Mouse (Mus musculus): Measurements from ENCODE around the gene Sec14l2. TPM values are rescaled to one million over a fixed set of nuclear protein-coding genes. Genes with fewer than 3 reads are reported as not detected.

Gene Sec14l2
- polyA plus RNA-seq, 1 experiment from 2014 or later = 1.7 TPM

GRCm38 (mm10) chr11:4048438-4048837 lies 74.8 kb downstream of the Sec14l2 start:
- 90% methylated on average over 6 of the region's 6 CpGs for WGBS
- no peaks in the 10 kb centered on the region for H3K9me3 ChIP-seq (ENCODE audit: control insufficient read depth, low read length)
- H3K9ac ChIP-seq (ENCODE audit: low read depth, low read length) = no peak overlapping the region
- no peak for ATAC-seq
- no peaks in the 10 kb centered on the region for H3K27me3 ChIP-seq (replicated peaks; ENCODE audit: control insufficient read depth, insufficient read depth, low read length)
- no peak overlapping the region for H3K4me2 ChIP-seq (ENCODE audit: low read depth, low read length)
- no peak overlapping the region for H3K4me3 ChIP-seq (ENCODE audit: low read length)
- H3K27ac ChIP-seq (ENCODE audit: low read length) = no peak overlapping the region
- H3K4me1 ChIP-seq (ENCODE audit: control insufficient read depth, insufficient read depth, low read length) = no peaks in the 10 kb centered on the region
- no peaks in the 10 kb centered on the region for H3K36me3 ChIP-seq (ENCODE audit: control insufficient read depth, insufficient read depth, low read length)

GRCm38 (mm10) chr11:4047766-4048165 lies 75.4 kb downstream of the Sec14l2 start:
- Histone ChIP-seq H3K27ac (ENCODE audit: low read length) (no peak overlapping the region), H3K36me3 (ENCODE audit: control insufficient read depth, insufficient read depth, low read length) (no peaks in the 10 kb centered on the region), H3K4me1 (ENCODE audit: control insufficient read depth, insufficient read depth, low read length) (no peaks in the 10 kb centered on the region), H3K9ac (ENCODE audit: low read depth, low read length) (no peak overlapping the region), H3K4me2 (ENCODE audit: low read depth, low read length) (no peak overlapping the region), H3K9me3 (ENCODE audit: control insufficient read depth, low read length) (no peaks in the 10 kb centered on the region), H3K4me3 (ENCODE audit: low read length) (no peak overlapping the region), H3K27me3 (replicated peaks; ENCODE audit: control insufficient read depth, insufficient read depth, low read length) (no peaks in the 10 kb centered on the region)
- 92% methylated on average over 2 of the region's 2 CpGs for WGBS
- no peak for ATAC-seq

Small RNA genes within 50 kb of the gene (microRNA-seq; reads per million reads assigned to microRNA genes)
- gene Mir3060 = 1.6 reads per million

Other genes starting within 250 kb of the Sec14l2 start
- 0.37 and 0.39 TPM in 2 replicates for gene 4921536K21Rik, start 228.3 kb downstream of the Sec14l2 start, polyA plus RNA-seq (2015; fragmentation: Nextera tagmentation; extraction: Ambion mirVana)
- 5.2 and 5.6 TPM in 2 replicates for gene Dusp18, start 228.2 kb downstream of the Sec14l2 start, polyA plus RNA-seq (2015; fragmentation: Nextera tagmentation; extraction: Ambion mirVana)
- 2.9 and 3.1 TPM in 2 replicates for gene Slc35e4, start 208.8 kb downstream of the Sec14l2 start, polyA plus RNA-seq (2015; fragmentation: Nextera tagmentation; extraction: Ambion mirVana)
- 95.3 and 122 TPM in 2 replicates for gene Tcn2, start 191.3 kb downstream of the Sec14l2 start, polyA plus RNA-seq (2015; fragmentation: Nextera tagmentation; extraction: Ambion mirVana)
- gene Pes1, start 159.4 kb downstream of the Sec14l2 start, polyA plus RNA-seq (2015; fragmentation: Nextera tagmentation; extraction: Ambion mirVana) = 73.3 and 79.4 TPM in 2 replicates
- gene 4930556J24Rik, start 146.6 kb downstream of the Sec14l2 start, polyA plus RNA-seq (2015; fragmentation: Nextera tagmentation; extraction: Ambion mirVana) = 0.11 TPM in 1 of 2 replicates, not detected in the other
- 20.1 and 33.3 TPM in 2 replicates for gene Gal3st1, start 139.8 kb downstream of the Sec14l2 start, polyA plus RNA-seq (2015; fragmentation: Nextera tagmentation; extraction: Ambion mirVana)
- 0.47 and 0.56 TPM in 2 replicates for gene Sec14l4, start 92.0 kb downstream of the Sec14l2 start, polyA plus RNA-seq (2015; fragmentation: Nextera tagmentation; extraction: Ambion mirVana)
- not detected in 2 replicates for gene Sec14l3, start 58.6 kb downstream of the Sec14l2 start, polyA plus RNA-seq (2015; fragmentation: Nextera tagmentation; extraction: Ambion mirVana)
- gene Mtfp1, start 28.0 kb downstream of the Sec14l2 start, polyA plus RNA-seq (2015; fragmentation: Nextera tagmentation; extraction: Ambion mirVana) = 38.1 and 41.6 TPM in 2 replicates
- 17.3 and 19.2 TPM in 2 replicates for gene Rnf215, start 11.8 kb upstream of the Sec14l2 start, polyA plus RNA-seq (2015; fragmentation: Nextera tagmentation; extraction: Ambion mirVana)
- 3.0 TPM in 2 replicates for gene Ccdc157, start 36.9 kb upstream of the Sec14l2 start, polyA plus RNA-seq (2015; fragmentation: Nextera tagmentation; extraction: Ambion mirVana)
- gene Sf3a1, start 36.9 kb upstream of the Sec14l2 start, polyA plus RNA-seq (2015; fragmentation: Nextera tagmentation; extraction: Ambion mirVana) = 40.4 and 41.8 TPM in 2 replicates
- 34.0 and 37.2 TPM in 2 replicates for gene Tbc1d10a, start 63.4 kb upstream of the Sec14l2 start, polyA plus RNA-seq (2015; fragmentation: Nextera tagmentation; extraction: Ambion mirVana)
- gene Castor1, start 94.8 kb upstream of the Sec14l2 start, polyA plus RNA-seq (2015; fragmentation: Nextera tagmentation; extraction: Ambion mirVana) = 5.9 and 7.3 TPM in 2 replicates
- 0.07 and 0.12 TPM in 2 replicates for gene Osm, start 113.0 kb upstream of the Sec14l2 start, polyA plus RNA-seq (2015; fragmentation: Nextera tagmentation; extraction: Ambion mirVana)
- gene Lif, start 134.1 kb upstream of the Sec14l2 start, polyA plus RNA-seq (2015; fragmentation: Nextera tagmentation; extraction: Ambion mirVana) = 0.95 and 0.98 TPM in 2 replicates